Mouse (Mus musculus) liver, postnatal 0 days (tissue): ENCODE data around the gene Pabpn1. TPM values are rescaled to one million over a fixed set of nuclear protein-coding genes. Genes with fewer than 3 reads are reported as not detected.

Experiments used
- ATAC-seq: fragments of 200-750 bp; cut with Nextera tagmentation; 2 replicates; pipeline ENCODE4 v1.8.0; 2017; ENCODE audit warnings: mild to moderate bottlenecking, moderate library complexity
- DNase-seq: peaks from one replicate; pipeline ENCODE4 v3.0.0-alpha.2; 2016
- H3K27ac ChIP-seq: fragments of 300-500 bp; sonication (generic); 2 replicates; pipeline ENCODE4 v1.5.1; 2014; ENCODE audit warnings: antibody characterized with exemption, moderate library complexity, mild to moderate bottlenecking, low read depth
- H3K27me3 ChIP-seq: fragments of 300-500 bp; sonication (generic); 2 replicates; pipeline ENCODE4 v1.6.1; 2014; ENCODE audit warnings: low read length, control low read depth, mixed read lengths; ENCODE audit not compliant: insufficient read depth
- H3K36me3 ChIP-seq: fragments of 300-500 bp; sonication (generic); replicated peaks from 2 replicates; pipeline ENCODE4 v1.6.1; 2014; ENCODE audit warnings: mild to moderate bottlenecking, control low read depth, low read length, moderate library complexity, mixed read lengths; ENCODE audit not compliant: insufficient read depth
- H3K4me1 ChIP-seq: fragments of 300-500 bp; sonication (generic); 2 replicates; pipeline ENCODE4 v1.6.1; 2014; ENCODE audit warnings: antibody characterized with exemption, mild to moderate bottlenecking, control low read depth; ENCODE audit not compliant: insufficient read depth
- H3K4me2 ChIP-seq: fragments of 300-500 bp; sonication (generic); 2 replicates; pipeline ENCODE4 v1.6.1; 2014; ENCODE audit warnings: low read depth, mild to moderate bottlenecking, low read length, moderate library complexity, mixed read lengths
- H3K4me3 ChIP-seq: fragments of 300-500 bp; sonication (generic); 2 replicates; pipeline ENCODE4 v1.5.1; 2014; ENCODE audit warnings: low read depth, low read length
- H3K9ac ChIP-seq: fragments of 300-500 bp; sonication (generic); replicated peaks from 2 replicates; pipeline ENCODE4 v1.6.1; 2014; ENCODE audit warnings: mild to moderate bottlenecking, moderate library complexity
- H3K9me3 ChIP-seq: fragments of 300-500 bp; sonication (generic); 2 replicates; pipeline ENCODE4 v1.6.1; 2016; ENCODE audit warnings: mild to moderate bottlenecking, control low read depth, low read length, mixed read lengths
- CTCF ChIP-seq: sonication (generic); IDR thresholded peaks from 2 replicates; pipeline ENCODE4 v1.5.1; 2016; ENCODE audit warnings: antibody characterized with exemption, low read depth
- EP300 ChIP-seq: IDR thresholded peaks from 2 replicates; pipeline ENCODE4 v1.6.1; 2016; ENCODE audit warnings: antibody characterized with exemption, low read depth, mild to moderate bottlenecking
- WGBS: fragments of 180-500 bp; shearing (Covaris S2); extraction: QIAGEN DNeasy Blood & Tissue Kit; methylation state at CpG from one replicate; pipeline ENCODE4 v1.1.7; 2014; ENCODE audit not compliant: insufficient replicate concordance; 5-methylcytosine and 5-hydroxymethylcytosine counted together
- polyA plus RNA-seq: library from polyadenylated mRNA; unstranded; fragments of >200 nt; fragmentation: Nextera tagmentation; extraction: Ambion mirVana; gene quantifications from 2 replicates; pipeline ENCODE4 v1.2.1, GENCODE M21; 2015

Pabpn1 gene
- polyA plus RNA-seq, 1 experiment from 2014 or later: 38.2 TPM

DNA sequence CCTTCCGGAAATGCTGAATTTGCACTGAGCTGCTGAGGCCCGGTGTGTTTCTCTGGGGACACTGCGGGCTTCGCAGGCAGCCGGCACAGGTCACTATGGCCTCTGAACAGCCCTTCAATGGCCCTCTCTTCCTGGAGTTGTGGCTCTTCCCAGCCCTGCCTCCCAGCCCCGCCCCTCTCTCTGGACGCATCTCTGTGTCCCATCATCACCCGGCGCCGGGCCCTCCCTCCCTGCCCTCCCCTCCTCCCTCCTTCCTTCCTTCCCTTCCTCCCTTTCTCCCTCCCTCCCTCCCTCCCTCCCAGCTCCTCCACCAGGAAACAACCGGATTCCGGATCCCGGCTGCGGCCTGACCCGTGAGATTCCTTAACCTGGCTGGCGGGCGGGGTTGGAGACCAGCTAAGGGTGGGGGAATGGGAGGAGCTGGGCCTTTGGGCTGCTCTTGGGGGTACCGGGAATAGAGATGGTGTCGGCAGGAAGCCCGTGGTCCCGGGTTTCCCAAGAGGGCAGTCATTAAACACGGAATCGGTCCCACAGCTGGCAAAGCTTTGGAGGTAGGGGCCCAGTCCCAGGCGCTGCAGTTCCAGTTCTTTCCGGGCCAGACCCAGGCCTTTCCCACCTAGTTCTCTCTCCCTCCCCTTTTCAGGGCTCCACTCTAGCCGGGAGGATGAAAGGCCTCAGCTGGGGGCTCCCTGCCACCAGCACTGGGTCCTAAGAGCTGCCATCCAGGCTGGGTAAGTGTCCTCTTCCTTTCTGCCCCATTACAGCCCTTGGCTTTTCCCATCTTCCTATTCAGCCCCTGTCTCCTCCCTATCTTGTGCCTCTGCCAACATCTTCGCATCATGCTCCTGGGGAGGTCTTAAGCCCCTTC is 8.9 kb upstream of the Pabpn1 start, which contains the start of the genes Bcl2l2 and Gm20521:
TSS of gene Bcl2l2 (plus strand) at position 224 of the 868 bp plus-strand sequence.
TSS of gene Gm20521 (plus strand) at position 288 of the 868 bp plus-strand sequence.
- no peak for TF ChIP-seq EP300
- TF ChIP-seq CTCF: no peak
- Histone ChIP-seq H3K4me2 (peak within 1 kb of the TSS; percentile 84), H3K27ac (peak within 1 kb of the TSS; percentile 84), H3K27me3 (no peaks in the 10 kb centered on the region), H3K36me3 (no peaks in the 10 kb centered on the region), H3K9ac (peak within 1 kb of the TSS; percentile 84), H3K9me3 (no peaks in the 10 kb centered on the region), H3K4me3 (peak within 1 kb of the TSS; percentile 71), H3K4me1 (peaks cover 11% of the 10 kb centered on the region; the same call in 1 of the 2 replicates)
- peak; percentile 97 for ATAC-seq
- peak; percentile 88 for DNase-seq
- WGBS: 3% methylated on average over 27 of the region's 27 CpGs

GRCm38 (mm10) chr14:54884022-54884712 is 8.1 kb upstream of the Pabpn1 start:
- Histone ChIP-seq H3K9me3 (no peaks in the 10 kb centered on the region), H3K4me1 (peaks cover 11% of the 10 kb centered on the region; the same call in 1 of the 2 replicates), H3K4me2 (peak overlapping the region; percentile 84), H3K4me3 (peak overlapping the region; percentile 71), H3K36me3 (no peaks in the 10 kb centered on the region), H3K9ac (peak overlapping the region; percentile 84), H3K27ac (peak overlapping the region; percentile 84), H3K27me3 (no peaks in the 10 kb centered on the region)
- TF ChIP-seq CTCF (no peak), EP300 (no peak)
- DNase-seq (no peak), ATAC-seq (no peak; the same call in 1 of the 2 replicates)
- 56% methylated on average over 21 of the region's 21 CpGs for WGBS

GRCm38 (mm10) chr14:54885309-54885708 is 7.0 kb upstream of the Pabpn1 start:
- WGBS: 90% methylated on average over 11 of the region's 11 CpGs
- ATAC-seq: no peak
- Histone ChIP-seq H3K9me3 (no peaks in the 10 kb centered on the region), H3K9ac (no peak overlapping the region), H3K27ac (no peak overlapping the region), H3K27me3 (no peaks in the 10 kb centered on the region), H3K4me3 (no peak overlapping the region), H3K4me1 (peaks cover 11% of the 10 kb centered on the region; the same call in 1 of the 2 replicates), H3K4me2 (no peak overlapping the region), H3K36me3 (no peaks in the 10 kb centered on the region)
- DNase-seq: no peak
- TF ChIP-seq EP300 (no peak), CTCF (no peak)

- no peaks in the 10 kb centered on the region for H3K27me3 ChIP-seq
- H3K27ac ChIP-seq: peak overlapping the region; percentile 96
- H3K4me1 ChIP-seq: peaks cover 13% of the 10 kb centered on the region
- no peaks in the 10 kb centered on the region for H3K9me3 ChIP-seq
- DNase-seq (peak; percentile 96), ATAC-seq (peak; percentile 97)
- under 1% methylated on average over 37 of the region's 38 CpGs for WGBS
- peak overlapping the region; percentile 98 for H3K9ac ChIP-seq
- peak overlapping the region; percentile 98 for H3K4me3 ChIP-seq
- TF ChIP-seq CTCF (no peak), EP300 (peak; percentile 52; the same call in 1 of the 2 replicates)
- H3K36me3 ChIP-seq: peaks cover 30% of the 10 kb centered on the region
- H3K4me2 ChIP-seq: peak overlapping the region; percentile 91
Observed at GRCm38 (mm10) chr14:54893651-54894181, 1.4 kb downstream of the Pabpn1 start.

GRCm38 (mm10) chr14:54894296-54895151 is 2.2 kb downstream of the Pabpn1 start:
- Histone ChIP-seq H3K9me3 (no peaks in the 10 kb centered on the region), H3K4me3 (peak overlapping the region; percentile 98), H3K27ac (peak overlapping the region; percentile 96), H3K36me3 (peaks cover 35% of the 10 kb centered on the region), H3K4me1 (peaks cover 13% of the 10 kb centered on the region), H3K27me3 (no peaks in the 10 kb centered on the region), H3K9ac (peak overlapping the region; percentile 98), H3K4me2 (peak overlapping the region; percentile 91)
- DNase-seq (peak; percentile 77), ATAC-seq (peak; percentile 47)
- WGBS: under 1% methylated on average over 45 of the region's 54 CpGs
- TF ChIP-seq CTCF (no peak), EP300 (no peak)
